Mouse (Mus musculus): ENCODE results near the gene Wdr25.

Wdr25 gene

DNA sequence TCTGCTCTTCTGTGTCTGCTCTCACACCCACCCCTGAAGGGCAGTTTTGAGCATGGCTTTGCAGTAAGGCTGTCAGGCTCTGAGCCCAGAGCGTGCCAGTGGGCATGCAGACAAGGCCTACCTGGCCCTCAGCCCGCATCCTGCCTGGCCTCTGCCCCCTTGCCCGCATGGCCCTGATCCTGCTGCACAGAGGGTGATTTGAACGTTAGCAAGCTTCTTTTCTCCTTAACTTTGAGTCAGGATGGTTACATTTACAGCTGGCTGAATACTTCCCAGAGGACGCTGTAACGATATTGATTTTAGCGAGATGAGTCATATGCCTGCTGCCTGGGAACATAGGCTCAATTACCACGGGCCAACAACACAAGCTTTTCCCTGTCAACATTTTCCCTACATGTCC, 91.0 kb downstream of the Wdr25 start:
- peak; percentile 78 for DNase-seq (ENCODE audit: inconsistent ontology term)

DNA sequence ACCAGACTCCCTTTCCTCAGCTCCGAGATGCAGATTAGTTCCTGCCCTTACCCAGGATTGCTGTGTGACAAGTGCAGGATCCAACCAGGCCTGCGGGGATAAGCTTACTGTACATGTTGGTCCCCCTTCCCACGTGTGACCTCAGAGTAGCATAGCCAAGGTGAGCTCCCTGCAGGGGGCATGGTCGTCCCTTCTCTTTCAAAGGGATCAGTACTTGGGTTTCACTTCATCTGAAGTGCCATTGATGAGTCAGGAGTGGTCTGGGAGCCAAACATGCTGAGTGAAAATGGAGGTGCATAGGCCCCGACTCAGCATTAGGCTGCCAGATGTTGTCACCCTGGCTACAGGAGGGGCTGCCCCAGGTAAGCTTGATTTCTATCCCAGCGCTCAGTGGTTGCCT, 91.6 kb downstream of the Wdr25 start:
- DNase-seq (ENCODE audit: inconsistent ontology term): no peak

DNA sequence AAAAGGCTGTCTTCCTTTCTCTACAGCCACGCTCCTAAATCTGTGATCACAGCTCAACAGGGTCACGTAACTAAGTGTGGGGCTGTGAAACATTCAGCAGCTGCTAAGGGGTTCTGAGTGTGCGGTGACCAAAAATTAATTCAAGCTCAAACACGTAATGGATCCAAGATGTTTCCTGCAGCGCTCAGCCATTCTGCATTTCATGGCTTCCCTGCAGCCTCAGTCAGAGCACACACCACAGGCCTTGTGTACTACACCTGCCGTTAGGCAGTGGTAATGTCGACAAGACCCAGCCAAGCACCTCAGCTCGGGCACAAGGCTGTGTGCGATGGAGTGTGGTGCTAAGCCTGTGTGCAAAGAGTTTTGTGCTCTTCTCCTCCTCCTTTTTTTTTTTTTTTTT, 94.0 kb downstream of the Wdr25 start:
- DNase-seq (ENCODE audit: inconsistent ontology term): no peak

DNA sequence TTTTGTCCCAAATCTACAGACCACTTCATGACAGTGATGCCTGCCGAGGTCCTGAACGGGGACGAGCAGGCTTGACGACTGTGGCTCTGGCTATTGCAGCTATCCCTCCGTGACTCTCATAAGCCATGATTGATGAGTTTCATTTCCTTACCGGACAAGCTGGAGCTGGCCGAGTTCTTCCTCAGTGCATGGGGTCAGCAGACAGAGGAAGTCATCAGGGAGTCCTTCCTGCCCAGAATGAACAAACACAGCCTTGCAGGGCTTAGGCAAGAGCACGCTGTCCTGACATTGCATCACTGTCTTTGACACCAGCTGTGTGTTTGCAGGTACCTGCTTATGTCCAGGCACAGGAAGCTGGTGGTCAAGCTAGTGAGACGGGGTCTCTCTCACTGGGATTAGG, 97.0 kb downstream of the Wdr25 start:
- no peak for DNase-seq (ENCODE audit: inconsistent ontology term)

DNA sequence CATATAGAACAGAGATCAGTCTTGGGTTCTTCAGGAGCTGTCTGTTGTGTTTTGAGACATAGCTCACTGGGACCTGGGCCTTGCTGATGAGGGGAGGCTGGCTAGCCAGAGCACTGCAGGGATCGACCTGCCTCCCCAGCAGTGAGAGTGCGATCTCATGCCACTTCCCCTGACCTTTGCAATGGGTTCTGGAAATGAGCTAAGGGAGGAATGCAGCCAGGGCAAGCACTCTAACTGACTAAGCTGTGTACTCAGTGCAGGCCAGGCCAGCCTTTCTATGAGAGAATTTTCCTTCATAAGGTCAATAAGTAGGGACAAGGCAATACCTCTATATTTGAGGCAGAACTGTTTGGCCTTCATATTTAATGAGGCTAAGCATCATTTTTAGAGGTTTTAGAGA, 99.6 kb downstream of the Wdr25 start:
- no peak for DNase-seq (ENCODE audit: inconsistent ontology term)

DNA sequence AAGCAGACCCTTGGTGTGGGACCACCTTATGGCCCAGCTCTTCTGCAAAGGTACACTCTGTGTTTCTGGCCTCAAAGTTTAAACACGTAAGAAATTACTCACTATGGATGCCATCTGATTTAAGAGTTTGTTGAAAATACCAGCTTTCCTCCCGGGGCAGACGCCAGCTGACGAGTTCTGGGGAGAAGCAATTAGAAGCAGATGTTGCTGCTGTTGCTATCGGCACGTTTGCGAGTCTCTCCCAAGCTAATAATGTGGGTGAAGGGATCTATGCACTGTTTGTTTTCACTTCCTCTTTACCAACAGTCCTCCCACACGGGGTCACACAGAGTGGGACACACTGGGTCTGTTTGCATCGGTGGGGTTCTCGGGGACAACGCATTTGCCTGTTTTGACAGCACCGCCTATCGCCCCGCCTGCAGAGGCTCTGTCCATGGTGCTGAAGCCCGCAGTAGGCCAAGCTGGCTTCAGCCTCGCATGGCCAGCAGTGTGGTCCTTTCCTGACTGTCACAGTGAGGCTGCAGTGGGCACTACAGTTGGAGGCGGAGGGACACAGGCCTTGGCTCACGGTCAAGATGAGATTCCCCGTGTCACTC, 101.1 kb downstream of the Wdr25 start:
- peak; percentile 72 for DNase-seq (ENCODE audit: inconsistent ontology term)

DNA sequence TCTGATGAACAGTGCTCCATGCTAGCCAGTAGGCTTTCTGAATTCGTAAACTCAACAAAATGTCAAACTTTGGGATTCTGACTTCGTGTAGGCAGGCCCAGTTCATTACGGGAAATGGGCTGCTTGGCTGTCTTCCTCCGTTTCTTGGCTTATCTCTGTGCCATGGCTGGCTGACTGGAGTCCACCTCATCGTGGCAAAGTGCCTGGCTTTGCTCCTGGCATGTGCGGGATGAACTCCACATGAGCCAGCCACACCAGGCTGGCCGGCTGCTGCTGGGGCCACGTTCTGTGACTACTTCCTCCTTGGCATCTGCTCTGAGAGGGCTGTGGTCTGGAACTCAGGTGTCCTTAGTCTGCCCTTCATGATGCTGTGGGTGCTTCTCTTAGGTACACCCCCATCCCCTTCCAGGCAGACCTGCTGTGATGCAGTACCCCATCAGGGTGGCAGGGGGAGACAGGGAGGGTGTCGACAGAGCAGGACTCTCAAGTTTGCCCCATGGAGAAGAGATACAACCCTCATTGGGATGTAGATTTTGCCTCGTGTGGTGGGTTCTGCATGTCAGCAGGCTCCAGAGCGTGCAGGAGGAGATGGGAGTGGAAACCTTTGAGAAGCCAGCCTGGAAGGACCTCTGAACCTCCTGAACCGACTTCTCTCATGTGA, 102.7 kb downstream of the Wdr25 start:
- DNase-seq (ENCODE audit: inconsistent ontology term): no peak

DNA sequence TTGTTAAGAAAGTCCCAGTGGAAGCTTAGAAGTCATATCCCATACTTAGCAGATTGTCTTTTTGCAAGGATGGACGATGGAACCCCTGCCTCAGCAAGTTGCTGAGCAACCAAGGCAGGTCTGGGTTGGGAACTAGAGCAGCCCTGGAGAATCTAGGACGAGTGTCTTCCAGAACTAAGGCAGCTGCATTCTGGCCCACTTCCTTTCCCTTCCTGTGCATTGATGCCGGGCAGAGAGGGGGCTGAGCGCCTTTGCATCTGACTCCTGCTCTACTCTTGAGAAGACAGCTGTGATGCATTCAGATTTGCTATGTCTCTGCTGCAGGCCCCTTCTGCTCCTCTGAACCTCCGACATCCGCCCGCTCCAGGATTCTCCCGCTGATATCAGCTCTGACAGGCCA, 103.8 kb downstream of the Wdr25 start:
- DNase-seq (ENCODE audit: inconsistent ontology term): no peak

DNA sequence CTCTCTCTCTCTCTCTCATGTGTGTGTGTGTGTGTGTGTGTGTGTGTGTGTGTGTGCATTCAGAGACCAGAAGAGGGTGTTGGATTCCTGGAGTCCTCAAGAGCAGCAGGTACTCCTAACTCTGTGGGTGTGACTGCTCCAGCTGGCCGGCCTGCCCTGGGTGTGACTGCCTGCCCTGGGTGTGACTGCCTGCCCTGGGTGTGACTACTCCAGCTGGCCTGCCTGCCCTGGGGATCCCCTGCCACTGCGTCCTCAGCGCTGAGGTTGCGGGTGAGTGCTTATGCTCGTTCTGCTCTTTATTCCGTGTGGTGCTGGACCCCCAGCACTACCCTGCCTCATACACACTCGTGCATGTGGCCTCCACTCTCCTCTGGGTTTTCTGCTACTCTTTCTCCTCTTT, 109.5 kb downstream of the Wdr25 start:
- no peak for DNase-seq (ENCODE audit: inconsistent ontology term)

DNA sequence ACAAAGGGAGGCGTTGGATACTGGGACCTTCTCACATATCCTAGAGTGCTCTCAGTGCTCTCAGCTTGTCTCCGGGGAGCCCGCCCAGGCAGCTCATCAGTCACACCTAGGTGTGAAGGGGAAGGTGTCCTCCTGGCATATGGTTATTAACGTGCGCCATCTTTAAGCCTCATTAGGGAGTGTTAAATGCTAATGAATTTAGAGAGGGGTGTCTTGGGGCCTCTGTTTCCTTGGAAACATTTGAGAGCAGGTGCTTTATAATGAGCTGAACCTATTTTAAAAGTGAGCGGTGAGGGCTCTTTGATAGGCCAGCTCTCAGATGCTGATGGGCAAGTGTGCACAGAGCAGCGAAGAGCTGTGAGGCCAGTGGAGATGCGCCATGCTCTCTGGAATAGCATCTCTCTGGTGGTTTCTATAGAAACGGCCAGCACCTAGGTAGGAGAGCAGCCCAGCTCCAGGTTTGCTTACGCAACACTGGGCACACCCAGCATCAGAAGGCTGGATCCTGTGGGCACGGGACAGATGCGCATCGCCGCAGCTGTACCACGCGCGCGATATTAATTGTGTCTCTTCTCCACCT, 116.7 kb downstream of the Wdr25 start:
- DNase-seq (ENCODE audit: inconsistent ontology term): no peak

DNA sequence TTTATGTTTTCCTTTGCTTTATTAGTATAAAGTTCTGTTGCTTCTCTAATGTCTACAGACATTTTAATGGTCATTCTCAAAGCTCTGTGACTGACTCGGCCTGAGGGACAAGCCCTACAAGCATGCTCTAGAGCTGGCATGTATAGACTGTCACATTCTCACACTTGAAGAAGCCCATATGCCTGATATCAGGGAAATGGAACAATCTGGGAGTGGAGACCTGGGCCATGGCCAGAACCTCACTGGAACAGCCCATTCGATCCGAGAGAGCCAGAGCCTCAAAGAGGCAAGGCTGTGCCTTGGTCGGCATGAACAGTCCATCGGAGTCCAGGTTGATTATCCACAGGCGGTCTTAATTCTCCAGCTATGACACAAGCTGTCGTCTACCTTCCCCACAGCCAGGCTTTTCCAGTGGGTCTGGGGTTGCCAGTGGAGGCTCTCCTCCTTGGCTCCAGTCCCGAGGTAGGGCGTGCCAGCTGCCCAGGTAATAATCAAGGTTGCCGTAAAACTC, 128.8 kb downstream of the Wdr25 start:
- DNase-seq (ENCODE audit: inconsistent ontology term): no peak

DNA sequence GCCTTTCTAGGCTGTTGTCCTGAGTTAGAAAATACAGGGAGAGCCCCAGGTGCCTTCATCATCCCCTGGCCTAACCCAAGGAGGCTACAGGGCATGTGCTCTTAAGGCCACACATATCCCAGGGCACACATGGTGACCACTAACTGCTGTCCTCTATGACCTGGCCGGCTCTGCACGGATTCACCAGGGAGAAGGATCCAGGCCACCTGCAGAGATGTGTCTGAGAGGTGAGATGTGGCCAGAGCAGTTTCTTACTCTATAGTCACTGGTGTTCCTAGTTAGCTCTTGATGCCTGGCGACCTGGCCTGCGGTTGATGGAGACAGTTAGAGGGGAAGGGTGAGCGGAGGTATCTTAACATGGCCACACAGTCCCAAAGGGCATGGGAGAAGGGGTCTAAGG, 129.5 kb downstream of the Wdr25 start:
- no peak for DNase-seq (ENCODE audit: inconsistent ontology term)

DNA sequence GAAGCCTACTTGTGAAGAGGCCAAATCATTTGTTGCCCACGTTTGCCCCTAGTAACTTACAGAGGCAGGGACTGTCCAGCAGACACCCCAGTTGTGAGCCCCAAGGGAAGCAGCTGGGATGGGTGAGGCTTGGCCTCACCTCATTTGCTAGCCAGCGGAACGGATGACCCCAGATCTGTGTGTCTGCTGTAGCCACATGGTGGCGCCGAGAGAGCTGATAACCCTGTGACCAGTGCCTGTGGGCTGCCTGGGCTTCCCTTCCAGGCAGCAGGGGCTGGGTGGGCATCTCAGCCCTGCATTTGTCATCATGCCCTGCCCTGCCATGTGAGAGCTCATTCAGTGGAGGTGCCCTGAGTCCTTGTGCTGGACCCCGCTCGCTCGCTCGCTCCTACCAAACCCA, 130.3 kb downstream of the Wdr25 start:
- DNase-seq (ENCODE audit: inconsistent ontology term): no peak

DNA sequence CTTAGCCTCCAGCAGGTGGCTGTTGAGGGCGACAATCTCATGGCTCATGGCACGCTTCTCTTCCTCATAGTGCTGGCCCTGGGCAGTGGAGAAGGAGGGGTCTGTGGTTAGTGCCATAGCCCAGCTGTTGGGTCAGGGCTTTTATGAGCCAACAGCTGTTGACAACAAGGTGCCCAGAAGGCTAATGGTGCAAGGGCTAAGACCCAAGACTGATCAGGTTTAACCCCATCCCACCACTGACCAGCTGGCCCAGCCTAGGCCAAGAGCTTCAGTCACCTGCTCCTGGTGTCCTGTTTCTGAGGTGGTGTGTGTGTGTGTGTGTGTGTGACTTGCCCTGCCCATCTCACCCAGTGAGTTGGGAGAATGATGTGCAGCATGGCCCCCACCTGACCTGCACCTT, 143.6 kb downstream of the Wdr25 start:
- DNase-seq (ENCODE audit: inconsistent ontology term): no peak

DNA sequence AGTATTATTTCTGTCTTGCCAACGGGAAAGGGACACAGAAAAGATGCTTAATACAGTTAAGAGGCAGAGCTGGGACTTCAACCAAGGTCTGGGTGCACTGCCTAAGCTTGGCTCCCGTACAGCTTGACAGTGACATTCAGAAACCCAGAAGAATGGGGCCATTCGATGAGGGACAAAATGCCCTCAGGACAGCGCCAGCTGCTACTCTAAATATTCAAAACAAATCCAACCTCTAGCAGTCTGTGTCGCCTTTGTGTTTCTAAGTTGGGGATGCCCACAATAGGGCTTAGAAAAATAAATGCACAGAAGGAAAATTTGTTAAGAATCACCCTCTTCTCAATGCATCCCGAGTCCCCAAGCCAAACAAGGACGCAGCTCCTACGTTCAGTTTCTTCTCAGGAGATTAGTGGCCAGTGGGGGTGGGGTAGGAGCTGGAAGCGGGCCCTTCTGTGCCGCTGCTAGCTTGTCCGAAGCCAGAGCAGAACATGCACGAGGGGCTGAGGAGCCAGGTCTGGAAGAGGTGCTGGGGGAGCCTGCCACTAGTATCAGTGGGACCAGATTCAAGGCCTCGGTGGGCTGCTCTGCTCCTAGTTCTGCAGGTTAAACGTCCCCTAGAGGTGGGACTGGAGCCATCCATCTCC, 144.9 kb downstream of the Wdr25 start:
- peak; percentile 76 for DNase-seq (ENCODE audit: inconsistent ontology term)

DNA sequence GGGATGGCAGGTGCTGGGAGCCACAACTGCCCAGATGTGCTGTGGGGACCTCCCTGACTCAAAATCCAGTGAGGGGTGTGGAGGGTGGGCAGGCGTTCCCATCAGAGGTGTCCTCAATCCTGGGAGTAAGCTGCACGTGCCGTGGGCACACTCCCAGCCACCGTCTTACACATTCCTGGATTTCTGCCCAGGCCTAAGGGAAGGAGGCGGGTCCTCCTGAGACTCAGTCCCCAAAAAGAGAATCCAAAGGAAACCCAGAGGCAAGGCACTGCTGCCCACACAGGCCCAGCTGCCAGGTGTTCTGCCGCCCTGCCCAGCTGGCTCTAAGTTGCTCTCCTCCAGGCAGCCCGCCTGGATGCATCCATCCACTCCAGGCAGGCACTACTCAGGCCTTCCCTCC, 145.9 kb downstream of the Wdr25 start:
- no peak for DNase-seq (ENCODE audit: inconsistent ontology term)

DNA sequence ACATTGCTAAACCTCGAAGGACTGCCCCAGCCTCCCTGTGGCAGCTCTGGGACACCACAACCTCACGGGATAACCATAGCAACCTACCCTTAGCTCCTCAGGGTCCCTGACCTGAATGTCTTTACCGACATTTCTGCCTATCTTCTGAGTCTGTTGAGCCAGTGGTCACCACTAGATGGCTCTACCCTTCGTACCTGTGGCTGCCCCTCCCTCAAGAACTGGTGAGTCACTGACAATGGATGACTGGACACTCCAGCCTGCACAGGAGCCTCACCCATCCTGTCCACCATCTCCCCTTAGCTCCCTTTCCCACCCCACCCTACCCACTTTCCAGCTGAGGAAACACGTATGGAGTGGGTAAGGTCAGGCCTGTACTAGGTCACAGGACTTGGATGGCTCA, 151.1 kb downstream of the Wdr25 start:
- no peak for DNase-seq (ENCODE audit: inconsistent ontology term)

DNA sequence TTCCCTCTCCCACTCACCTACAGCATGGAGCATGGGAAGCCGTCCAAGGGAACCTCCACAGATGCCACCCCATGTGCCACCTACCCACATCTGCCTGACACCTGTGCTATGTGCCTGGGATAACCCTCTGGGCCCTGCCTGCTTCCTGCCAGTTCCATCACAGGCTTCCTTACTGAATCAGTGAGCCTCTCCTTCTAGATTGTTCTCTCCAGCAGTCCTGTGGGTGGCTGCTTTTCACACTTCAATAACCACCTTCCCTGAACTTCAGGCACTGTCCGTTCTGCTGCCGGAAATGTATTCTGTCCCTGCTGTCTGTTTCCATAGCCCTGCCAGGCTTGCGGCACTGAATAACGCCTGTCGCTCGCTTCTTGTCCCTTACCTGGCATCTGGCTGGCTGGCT, 152.2 kb downstream of the Wdr25 start:
- DNase-seq (ENCODE audit: inconsistent ontology term): no peak

DNA sequence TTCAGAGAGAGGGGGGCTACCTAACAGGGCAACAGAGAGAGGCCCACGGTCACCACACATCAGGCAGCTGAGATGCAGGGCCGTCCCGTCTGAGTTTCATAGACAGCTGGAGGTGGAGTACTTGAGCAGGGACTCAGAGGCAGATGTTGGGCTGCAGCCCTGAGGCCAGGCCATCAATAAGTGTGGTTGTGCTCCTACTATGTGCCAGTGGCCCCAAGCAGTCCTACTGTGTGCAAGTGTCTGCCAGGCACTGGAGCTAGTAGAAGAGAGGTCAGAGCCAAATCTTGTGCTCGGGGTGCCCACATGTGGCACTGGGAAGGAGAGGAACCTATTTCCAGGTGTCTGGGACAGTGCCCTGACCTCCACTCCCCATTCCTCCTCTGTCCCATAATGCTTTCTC, 156.5 kb downstream of the Wdr25 start:
- DNase-seq (ENCODE audit: inconsistent ontology term): no peak

DNA sequence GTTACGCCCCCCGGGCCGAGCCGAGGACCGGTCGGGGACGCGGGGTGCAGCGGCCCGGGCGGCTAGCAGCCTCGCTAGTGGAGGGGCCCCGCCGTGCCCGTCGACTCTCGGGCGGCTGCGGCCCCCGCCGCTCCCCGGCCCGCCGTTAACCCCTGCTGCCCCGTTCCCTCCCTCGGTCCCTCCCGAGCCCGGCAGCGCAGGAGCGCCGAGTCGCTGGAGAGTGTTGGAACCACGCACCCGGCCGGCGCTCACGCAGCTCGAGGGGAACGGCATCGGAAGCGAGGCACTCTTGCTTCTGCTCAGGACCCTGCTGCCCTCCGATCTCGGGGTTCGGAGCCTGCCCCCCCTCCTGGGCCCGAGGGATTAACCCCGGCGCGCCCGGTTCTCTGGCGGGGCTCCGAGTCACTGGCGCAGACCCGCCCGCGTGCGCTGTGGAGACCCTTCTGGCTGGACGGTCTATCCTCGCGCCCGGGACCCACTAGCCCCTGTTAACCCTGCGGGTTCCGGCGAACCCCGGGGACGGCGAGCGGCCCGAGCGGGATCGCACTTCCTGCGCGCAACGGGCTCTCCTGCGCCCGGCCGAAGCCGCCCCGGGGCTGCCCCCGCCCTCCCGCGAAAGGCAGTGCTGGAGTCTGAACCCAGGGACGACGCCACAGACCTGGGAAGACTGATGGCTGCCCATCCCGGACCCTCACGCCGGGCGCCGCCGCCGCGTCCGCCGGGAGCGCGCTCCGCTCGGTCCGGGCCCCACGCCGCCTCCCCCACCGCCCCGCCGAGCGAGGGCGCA, 159.8 kb downstream of the Wdr25 start:
- peak; percentile 56 for DNase-seq (ENCODE audit: inconsistent ontology term)

DNA sequence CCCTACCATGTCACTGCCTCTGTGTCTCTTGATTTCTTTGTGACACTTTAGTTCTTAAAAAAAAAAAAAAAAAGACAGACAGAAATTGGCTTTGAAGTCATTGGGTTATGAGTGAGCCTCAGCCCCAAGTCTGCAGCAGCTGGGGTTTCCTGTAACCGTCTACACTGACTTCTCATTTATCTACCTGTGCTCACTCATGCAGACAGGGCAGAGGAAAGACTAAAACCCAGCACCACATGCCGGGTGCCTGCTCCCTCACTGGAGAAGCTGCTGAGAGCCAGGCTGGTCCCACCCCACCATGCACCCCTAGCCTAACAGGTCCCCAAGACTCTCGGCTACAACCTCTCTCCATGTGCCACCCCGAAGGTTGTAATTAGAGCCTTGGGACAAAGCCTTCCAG, 164.3 kb downstream of the Wdr25 start:
- DNase-seq (ENCODE audit: inconsistent ontology term): no peak

DNA sequence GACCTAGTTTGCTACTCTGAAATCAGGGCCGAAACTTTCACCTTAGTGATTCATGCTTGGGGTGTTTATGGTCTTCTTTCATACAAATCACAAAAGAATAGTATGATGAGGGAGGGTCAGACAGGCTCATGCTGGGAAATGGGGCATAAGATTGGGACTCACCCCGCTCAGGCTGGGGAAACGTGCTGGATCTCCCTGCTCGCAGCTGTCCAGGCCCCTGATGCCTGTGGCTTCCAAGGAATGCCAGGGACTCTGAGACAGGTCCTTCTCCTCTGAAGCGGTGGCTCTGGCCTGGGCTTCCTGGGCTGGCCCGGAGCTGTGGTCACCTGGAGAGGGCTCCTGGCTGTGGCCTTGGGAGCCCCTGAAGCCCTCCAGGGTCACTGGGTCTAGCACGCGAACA, 165.2 kb downstream of the Wdr25 start:
- DNase-seq (ENCODE audit: inconsistent ontology term): peak; percentile 56

Measured in Muller cell, postnatal 12 days (primary cell).